Mouse (Mus musculus) hindbrain, embryonic 11.5 days (tissue): ENCODE measurements around the gene Rnf7. TPM values are rescaled to one million over a fixed set of nuclear protein-coding genes. Genes with fewer than 3 reads are reported as not detected.

Experiments
- ATAC-seq: fragments of 200-750 bp; cut with Nextera tagmentation; 2 replicates; pipeline ENCODE4 v1.8.0; 2017; ENCODE audit warnings: mild to moderate bottlenecking, moderate TSS enrichment, moderate library complexity; ENCODE audit not compliant: low FRiP score
- DNase-seq: peaks from one replicate; pipeline ENCODE4 v3.0.0-alpha.2; 2015; ENCODE audit warnings: low spot score
- H3K27ac ChIP-seq: fragments of 300-500 bp; sonication (generic); 2 replicates; pipeline ENCODE4 v1.5.1; 2014; ENCODE audit warnings: mild to moderate bottlenecking, low read depth, low read length
- H3K27me3 ChIP-seq: fragments of 300-500 bp; sonication (generic); 2 replicates; pipeline ENCODE4 v1.6.1; 2014; ENCODE audit warnings: mild to moderate bottlenecking, low read length, moderate library complexity, mixed read lengths; ENCODE audit not compliant: control insufficient read depth, insufficient read depth
- H3K36me3 ChIP-seq: fragments of 300-500 bp; sonication (generic); 2 replicates; pipeline ENCODE4 v1.6.1; 2014; ENCODE audit warnings: mild to moderate bottlenecking, low read length, moderate library complexity, mixed read lengths; ENCODE audit not compliant: control insufficient read depth, insufficient read depth
- H3K4me1 ChIP-seq: fragments of 300-500 bp; sonication (generic); replicated peaks from 2 replicates; pipeline ENCODE4 v1.6.1; 2014; ENCODE audit warnings: low read length, mixed read lengths; ENCODE audit not compliant: control insufficient read depth, insufficient read depth
- H3K4me2 ChIP-seq: fragments of 300-500 bp; sonication (generic); replicated peaks from 2 replicates; pipeline ENCODE4 v1.6.1; 2014; ENCODE audit warnings: mild to moderate bottlenecking, low read depth, low read length
- H3K4me3 ChIP-seq: fragments of 300-500 bp; sonication (generic); 2 replicates; pipeline ENCODE4 v1.5.1; 2014; ENCODE audit warnings: low read depth, low read length
- H3K9ac ChIP-seq: fragments of 300-500 bp; sonication (generic); 2 replicates; pipeline ENCODE4 v1.6.1; 2014; ENCODE audit warnings: low read depth, low read length
- H3K9me3 ChIP-seq: fragments of 300-500 bp; sonication (generic); 2 replicates; pipeline ENCODE4 v1.6.1; 2016; ENCODE audit warnings: low read length; ENCODE audit not compliant: control insufficient read depth
- WGBS: fragments of 180-500 bp; shearing (Covaris S2); extraction: QIAGEN DNeasy Blood & Tissue Kit; methylation state at CpG from one replicate; pipeline ENCODE4 v1.1.7; 2014; 5-methylcytosine and 5-hydroxymethylcytosine counted together
- polyA plus RNA-seq: library from polyadenylated mRNA; unstranded; fragments of >200 nt; fragmentation: Nextera tagmentation; extraction: Ambion mirVana; gene quantifications from 2 replicates; pipeline ENCODE4 v1.2.1, GENCODE M21; 2014

The Rnf7 gene
- polyA plus RNA-seq, 1 experiment from 2014 or later = 287 TPM

GRCm38 (mm10) chr9:96437805-96438333 is 40.6 kb downstream of the Rnf7 start:
- no peaks in the 10 kb centered on the region for H3K9me3 ChIP-seq
- peak overlapping the region; percentile 73 for H3K9ac ChIP-seq
- peaks cover 2% of the 10 kb centered on the region; the same call in 1 of the 2 replicates for H3K4me1 ChIP-seq
- H3K36me3 ChIP-seq = no peaks in the 10 kb centered on the region
- peak overlapping the region; percentile 41 for H3K4me3 ChIP-seq
- peaks cover 3% of the 10 kb centered on the region; the same call in 1 of the 2 replicates for H3K27me3 ChIP-seq
- peak overlapping the region; percentile 4; the same call in 1 of the 2 replicates for H3K27ac ChIP-seq
- peak overlapping the region; percentile 85 for H3K4me2 ChIP-seq
- peak; percentile 76 for DNase-seq
- WGBS = under 1% methylated on average over 25 of the region's 25 CpGs
- ATAC-seq = peak; percentile 69

GRCm38 (mm10) chr9:96436901-96437804 is 41.3 kb downstream of the Rnf7 start:
- Histone ChIP-seq H3K9me3 (no peaks in the 10 kb centered on the region), H3K4me3 (peak overlapping the region; percentile 41), H3K9ac (peak overlapping the region; percentile 73), H3K4me1 (peaks cover 2% of the 10 kb centered on the region; the same call in 1 of the 2 replicates), H3K4me2 (peak overlapping the region; percentile 85), H3K27ac (no peak overlapping the region), H3K27me3 (peaks cover 3% of the 10 kb centered on the region; the same call in 1 of the 2 replicates), H3K36me3 (no peaks in the 10 kb centered on the region)
- 8% methylated on average over 28 of the region's 28 CpGs for WGBS
- DNase-seq = no peak
- peak; percentile 39; the same call in 1 of the 2 replicates for ATAC-seq

DNA sequence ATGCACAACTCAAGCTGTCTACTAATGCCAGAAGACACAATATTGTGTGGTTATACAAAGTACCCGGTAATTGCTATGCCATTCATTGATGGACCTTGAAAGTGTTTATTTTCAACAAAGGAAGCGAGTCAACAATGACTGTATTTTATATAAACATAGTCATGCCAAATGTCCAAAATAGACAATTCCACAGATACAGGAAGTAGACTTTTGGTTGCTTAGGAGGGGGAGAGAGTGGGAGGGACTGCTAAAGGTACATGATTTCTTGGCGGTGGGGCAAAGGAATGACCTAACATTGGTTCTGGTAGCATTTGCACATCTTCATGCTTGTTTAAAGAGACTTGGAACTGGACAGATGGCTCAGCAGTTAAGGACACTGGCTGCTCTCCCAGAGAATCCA is 45.9 kb downstream of the Rnf7 start:
- 92% methylated on average over 3 of the region's 3 CpGs for WGBS
- H3K36me3 ChIP-seq = no peaks in the 10 kb centered on the region

DNA sequence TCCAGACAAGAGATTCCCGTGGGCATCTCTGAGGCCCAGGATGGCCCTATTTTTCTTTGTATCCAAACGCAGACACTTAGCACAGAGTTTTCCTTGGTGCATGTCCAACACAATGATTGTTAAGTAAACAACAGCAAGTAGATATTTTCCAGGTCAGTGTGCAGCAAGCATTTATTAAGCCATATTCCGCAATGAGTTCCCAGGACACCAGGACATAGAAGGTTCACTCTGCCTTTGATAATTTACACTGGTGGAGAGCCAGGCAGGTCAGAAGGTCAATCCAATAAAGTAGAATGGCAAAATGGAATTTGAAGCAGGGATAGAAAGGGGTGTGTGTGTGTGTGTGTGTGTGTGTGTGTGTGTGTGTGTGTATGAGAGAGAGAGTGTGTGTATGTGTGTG is 47.4 kb downstream of the Rnf7 start:
- 71% methylated on average over 3 of the region's 3 CpGs for WGBS
- ATAC-seq (no peak), DNase-seq (no peak)
- H3K27me3 ChIP-seq = no peaks in the 10 kb centered on the region
- no peak overlapping the region for H3K27ac ChIP-seq
- H3K36me3 ChIP-seq = no peaks in the 10 kb centered on the region
- H3K4me2 ChIP-seq = no peak overlapping the region
- H3K9ac ChIP-seq = no peak overlapping the region
- H3K9me3 ChIP-seq = no peaks in the 10 kb centered on the region
- no peak overlapping the region for H3K4me3 ChIP-seq
- no peaks in the 10 kb centered on the region for H3K4me1 ChIP-seq

More for the DNA sequence above, 45.9 kb downstream of the Rnf7 start:
- 0 out of 2 replicates have a peak, but pooled peaks cover 2% of the 10 kb centered on the region for H3K4me1 ChIP-seq
- no peaks in the 10 kb centered on the region for H3K27me3 ChIP-seq
- no peak overlapping the region for H3K27ac ChIP-seq
- no peak overlapping the region for H3K9ac ChIP-seq
- ATAC-seq (no peak), DNase-seq (no peak)
- no peaks in the 10 kb centered on the region for H3K9me3 ChIP-seq
- H3K4me3 ChIP-seq = no peak overlapping the region
- H3K4me2 ChIP-seq = no peak overlapping the region

- no peak for DNase-seq
- 86% methylated on average over 17 of the region's 17 CpGs for WGBS
- no peak overlapping the region for H3K9ac ChIP-seq
These were observed 50.0 kb downstream of the Rnf7 start for GRCm38 (mm10) chr9:96428336-96429046.

DNA sequence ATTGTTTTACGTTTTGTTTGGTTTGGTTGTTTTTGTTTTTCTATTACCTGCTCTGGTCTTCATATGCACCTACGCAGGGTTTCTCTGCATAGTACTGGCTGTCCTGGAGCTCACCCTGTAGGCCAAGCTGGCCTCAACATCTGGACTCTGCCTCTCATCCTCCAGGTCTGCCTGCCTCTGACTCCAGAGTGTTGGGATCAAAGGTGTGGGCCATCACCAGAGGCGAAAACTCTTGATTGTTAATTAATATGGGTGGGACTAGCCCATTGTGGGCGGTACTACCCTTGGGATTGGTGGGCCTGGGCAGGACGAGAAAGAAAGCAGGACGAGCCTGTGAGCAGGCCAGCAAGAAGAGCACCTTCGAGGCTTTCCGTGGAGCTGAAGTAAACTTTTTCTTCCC is 54.4 kb downstream of the Rnf7 start:
- Histone ChIP-seq H3K9ac (no peak overlapping the region), H3K27me3 (no peaks in the 10 kb centered on the region), H3K4me3 (no peak overlapping the region), H3K4me1 (no peaks in the 10 kb centered on the region), H3K27ac (no peak overlapping the region), H3K4me2 (no peak overlapping the region), H3K9me3 (no peaks in the 10 kb centered on the region), H3K36me3 (no peaks in the 10 kb centered on the region)
- ATAC-seq = no peak
- DNase-seq = no peak
- WGBS = 45% methylated on average over 8 of the region's 8 CpGs

More at GRCm38 (mm10) chr9:96428336-96429046, 50.0 kb downstream of the Rnf7 start:
- Histone ChIP-seq H3K27ac (no peak overlapping the region), H3K4me3 (no peak overlapping the region), H3K4me1 (no peaks in the 10 kb centered on the region), H3K4me2 (no peak overlapping the region), H3K9me3 (no peaks in the 10 kb centered on the region), H3K27me3 (no peaks in the 10 kb centered on the region), H3K36me3 (no peaks in the 10 kb centered on the region)
- ATAC-seq = no peak

Other genes with a start within 250 kb of the Rnf7 start
- gene Atp1b3, start 114.2 kb downstream of the Rnf7 start, polyA plus RNA-seq = 197 TPM in 2 replicates
- gene Gm28729, start 46.6 kb upstream of the Rnf7 start, polyA plus RNA-seq = 0.25 and 0.56 TPM in 2 replicates
- gene Rasa2, start 152.9 kb upstream of the Rnf7 start, polyA plus RNA-seq = 16.4 and 16.8 TPM in 2 replicates